Mouse (Mus musculus): ENCODE data around the gene Cdadc1. TPM values are rescaled to one million over a fixed set of nuclear protein-coding genes. Genes with fewer than 3 reads are reported as not detected.

Gene Cdadc1
- polyA plus RNA-seq, 1 experiment from 2014 or later = 31.1 TPM

GRCm38 (mm10) chr14:59540230-59540629 lies 57.5 kb downstream of the Cdadc1 start:
- Histone ChIP-seq H3K4me3 (replicated peaks) (no peak overlapping the region), H3K9me3 (replicated peaks) (no peaks in the 10 kb centered on the region), H3K4me2 (no peak overlapping the region), H3K9ac (replicated peaks) (no peak overlapping the region), H3K4me1 (no peaks in the 10 kb centered on the region), H3K27me3 (replicated peaks) (no peaks in the 10 kb centered on the region), H3K36me3 (no peaks in the 10 kb centered on the region; the same call in 1 of the 2 replicates), H3K27ac (replicated peaks) (no peak overlapping the region)
- ATAC-seq (ENCODE audit: low FRiP score) = no peak
- WGBS = 96% methylated on average over 2 of the region's 2 CpGs

- no peaks in the 10 kb centered on the region; the same call in 1 of the 2 replicates for H3K36me3 ChIP-seq
- no peaks in the 10 kb centered on the region for H3K27me3 ChIP-seq (replicated peaks)
- WGBS = 96% methylated on average over 4 of the region's 4 CpGs
- H3K4me2 ChIP-seq = no peak overlapping the region
- H3K4me1 ChIP-seq = no peaks in the 10 kb centered on the region
- ATAC-seq (ENCODE audit: low FRiP score) = no peak
- H3K9me3 ChIP-seq (replicated peaks) = no peaks in the 10 kb centered on the region
- no peak overlapping the region for H3K4me3 ChIP-seq (replicated peaks)
- no peak overlapping the region for H3K27ac ChIP-seq (replicated peaks)
- H3K9ac ChIP-seq (replicated peaks) = no peak overlapping the region
These were observed 59.8 kb downstream of the Cdadc1 start for GRCm38 (mm10) chr14:59537829-59538432.

GRCm38 (mm10) chr14:59533908-59534307 lies 63.9 kb downstream of the Cdadc1 start:
- Histone ChIP-seq H3K4me1 (no peaks in the 10 kb centered on the region), H3K36me3 (no peaks in the 10 kb centered on the region), H3K27me3 (replicated peaks) (no peaks in the 10 kb centered on the region), H3K4me3 (replicated peaks) (no peak overlapping the region), H3K9ac (replicated peaks) (no peak overlapping the region), H3K4me2 (no peak overlapping the region), H3K27ac (replicated peaks) (no peak overlapping the region), H3K9me3 (replicated peaks) (no peaks in the 10 kb centered on the region)
- ATAC-seq (ENCODE audit: low FRiP score) = no peak

- no peak overlapping the region for H3K4me3 ChIP-seq (replicated peaks)
- ATAC-seq (ENCODE audit: low FRiP score) = no peak
- no peaks in the 10 kb centered on the region for H3K27me3 ChIP-seq (replicated peaks)
- no peak overlapping the region for H3K4me2 ChIP-seq
- no peak overlapping the region for H3K9ac ChIP-seq (replicated peaks)
- H3K4me1 ChIP-seq = no peaks in the 10 kb centered on the region
- H3K36me3 ChIP-seq = no peaks in the 10 kb centered on the region
- no peak overlapping the region for H3K27ac ChIP-seq (replicated peaks)
- no peaks in the 10 kb centered on the region for H3K9me3 ChIP-seq (replicated peaks)
- WGBS = 87% methylated on average over 1 of the region's 1 CpGs
These were observed 64.8 kb downstream of the Cdadc1 start for GRCm38 (mm10) chr14:59532986-59533385.

GRCm38 (mm10) chr14:59530801-59531200 lies 67.0 kb downstream of the Cdadc1 start:
- Histone ChIP-seq H3K4me2 (no peak overlapping the region), H3K9me3 (replicated peaks) (no peaks in the 10 kb centered on the region), H3K4me3 (replicated peaks) (no peak overlapping the region), H3K27ac (replicated peaks) (no peak overlapping the region), H3K9ac (replicated peaks) (no peak overlapping the region), H3K27me3 (replicated peaks) (no peaks in the 10 kb centered on the region), H3K36me3 (no peaks in the 10 kb centered on the region), H3K4me1 (no peaks in the 10 kb centered on the region)
- 80% methylated on average over 1 of the region's 1 CpGs for WGBS
- no peak for ATAC-seq (ENCODE audit: low FRiP score)

- ATAC-seq (ENCODE audit: low FRiP score) = no peak
- Histone ChIP-seq H3K27me3 (replicated peaks) (no peaks in the 10 kb centered on the region), H3K9ac (replicated peaks) (no peak overlapping the region), H3K4me2 (no peak overlapping the region), H3K4me1 (no peaks in the 10 kb centered on the region), H3K36me3 (no peaks in the 10 kb centered on the region), H3K27ac (replicated peaks) (no peak overlapping the region), H3K9me3 (replicated peaks) (no peaks in the 10 kb centered on the region), H3K4me3 (replicated peaks) (no peak overlapping the region)
- 92% methylated on average over 5 of the region's 5 CpGs for WGBS
These were observed 71.9 kb downstream of the Cdadc1 start for GRCm38 (mm10) chr14:59525843-59526242.

- ATAC-seq (ENCODE audit: low FRiP score) = no peak
- no peaks in the 10 kb centered on the region for H3K27me3 ChIP-seq (replicated peaks)
- no peaks in the 10 kb centered on the region for H3K36me3 ChIP-seq
- no peak overlapping the region for H3K4me3 ChIP-seq (replicated peaks)
- no peaks in the 10 kb centered on the region for H3K9me3 ChIP-seq (replicated peaks)
- no peak overlapping the region for H3K4me2 ChIP-seq
- H3K9ac ChIP-seq (replicated peaks) = no peak overlapping the region
- no peak overlapping the region for H3K27ac ChIP-seq (replicated peaks)
- WGBS = 89% methylated on average over 6 of the region's 6 CpGs
- no peaks in the 10 kb centered on the region for H3K4me1 ChIP-seq
These were observed 83.8 kb downstream of the Cdadc1 start for GRCm38 (mm10) chr14:59513922-59514444.

Other genes starting within 250 kb of the Cdadc1 start
- gene Phf11d, start 232.5 kb downstream of the Cdadc1 start, polyA plus RNA-seq (2015; fragmentation: Nextera tagmentation; extraction: Ambion mirVana) = 0.50 and 1.3 TPM in 2 replicates
- gene Phf11c, start 202.6 kb downstream of the Cdadc1 start, polyA plus RNA-seq (2015; fragmentation: Nextera tagmentation; extraction: Ambion mirVana) = 0.23 and 0.57 TPM in 2 replicates
- 3.9 and 7.1 TPM in 2 replicates for gene Setdb2, start 157.1 kb downstream of the Cdadc1 start, polyA plus RNA-seq (2015; fragmentation: Nextera tagmentation; extraction: Ambion mirVana)
- 19.8 and 25.1 TPM in 2 replicates for gene Cab39l, start 157.0 kb downstream of the Cdadc1 start, polyA plus RNA-seq (2015; fragmentation: Nextera tagmentation; extraction: Ambion mirVana)
- 6.0 and 12.5 TPM in 2 replicates for gene Shisa2, start 27.3 kb upstream of the Cdadc1 start, polyA plus RNA-seq (2015; fragmentation: Nextera tagmentation; extraction: Ambion mirVana)